Mouse (Mus musculus) adrenal gland (tissue): ENCODE results near the gene Phldb2.

ENCODE experiments used
- intact Hi-C: fragments of 180-260 bp; cut with DNase I; formaldehyde crosslinking; loops from one replicate; pipeline ENCODE4 v1.15.1; 2025

The Phldb2 gene

GRCm38 (mm10) chr16:45898459-45898858, 54.9 kb downstream of the Phldb2 start:
- intact Hi-C loops: no loop called here

DNA sequence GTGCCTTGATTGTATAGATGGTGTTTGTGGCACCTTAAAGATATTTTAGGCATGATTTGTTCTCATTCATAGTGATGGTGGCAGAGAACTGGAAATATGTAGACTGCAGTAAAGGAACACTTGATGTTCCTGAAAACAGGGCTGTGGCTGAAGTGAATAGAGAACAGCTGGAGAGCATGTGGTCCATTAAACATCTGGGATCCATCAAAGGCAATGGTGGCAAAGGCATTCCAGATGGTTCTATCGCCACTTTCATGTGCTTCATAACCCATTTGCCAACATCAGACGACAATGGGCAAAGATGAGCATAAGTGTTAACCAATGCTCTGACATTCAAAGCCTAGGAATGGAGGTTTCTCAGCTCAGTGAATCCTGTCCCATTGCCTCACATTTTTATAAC, 56.8 kb downstream of the Phldb2 start:
- intact Hi-C loops: no loop called here

DNA sequence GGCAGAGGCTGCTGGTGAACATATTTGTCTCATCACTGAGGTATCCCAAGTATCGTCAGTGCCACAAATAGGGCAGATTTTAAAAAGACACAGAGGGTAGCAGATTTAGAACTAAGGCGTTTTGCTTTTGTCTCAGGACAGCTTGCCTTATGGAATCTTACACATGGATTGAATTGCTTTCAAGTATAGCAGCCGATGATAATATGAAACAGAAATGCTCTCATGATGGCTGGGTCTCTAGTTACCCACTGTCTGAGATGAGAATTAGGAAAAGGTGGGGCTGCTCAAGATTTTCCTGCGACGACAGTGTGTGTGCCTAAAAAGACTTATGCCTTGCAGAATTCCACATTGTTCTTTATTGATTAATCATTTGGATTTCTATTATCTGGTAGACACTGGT, 58.4 kb downstream of the Phldb2 start:
- intact Hi-C loops: no loop called here

DNA sequence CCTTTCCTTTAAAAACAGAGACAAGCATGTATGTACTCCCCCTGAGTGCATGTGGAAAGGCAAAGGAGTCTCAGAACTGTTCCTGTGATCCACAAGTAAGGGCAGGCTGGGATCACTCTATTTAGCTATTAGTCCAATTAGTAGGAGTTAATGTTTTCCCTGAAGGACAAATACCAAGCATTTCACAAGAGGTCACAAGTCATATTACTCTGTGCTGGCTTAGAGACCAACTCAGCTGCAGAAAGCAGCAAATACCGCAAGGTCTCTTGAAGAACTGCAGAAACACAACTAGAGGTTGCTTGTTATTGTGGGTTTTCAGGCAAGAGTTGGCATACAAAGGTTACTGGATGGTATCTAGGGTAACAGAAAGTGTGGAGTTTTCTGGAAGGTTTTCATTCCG, 59.6 kb downstream of the Phldb2 start:
- intact Hi-C loops: no loop called here

- intact Hi-C loops: no loop called here
These were observed 60.5 kb downstream of the Phldb2 start for GRCm38 (mm10) chr16:45892928-45893327.

GRCm38 (mm10) chr16:45890471-45891200, 62.8 kb downstream of the Phldb2 start:
- intact Hi-C loops: no loop called here

GRCm38 (mm10) chr16:45889636-45890035, 63.8 kb downstream of the Phldb2 start:
- intact Hi-C loops: no loop called here

DNA sequence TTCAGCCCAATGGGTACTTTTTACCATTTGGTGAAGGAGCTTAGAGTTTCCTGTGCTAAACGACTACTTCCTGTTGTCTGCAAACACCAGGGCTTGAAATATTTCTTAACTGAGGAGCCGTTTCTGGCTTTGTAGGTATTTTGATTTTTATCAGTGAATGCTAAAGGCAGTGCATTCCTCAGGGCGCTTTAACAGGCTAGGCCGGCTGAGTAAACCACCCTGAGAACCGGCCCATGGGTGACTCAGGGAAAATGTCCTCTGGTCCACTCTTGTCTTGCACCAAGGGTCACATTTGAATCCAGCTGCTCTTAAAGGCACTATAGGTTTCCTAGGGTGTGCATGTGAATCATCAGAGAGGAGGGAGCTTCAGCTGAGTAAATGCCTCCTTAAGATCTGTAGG, 66.8 kb downstream of the Phldb2 start:
- intact Hi-C loops: no loop called here

- intact Hi-C loops: no loop called here
These were observed 69.2 kb downstream of the Phldb2 start for GRCm38 (mm10) chr16:45884194-45884593.

DNA sequence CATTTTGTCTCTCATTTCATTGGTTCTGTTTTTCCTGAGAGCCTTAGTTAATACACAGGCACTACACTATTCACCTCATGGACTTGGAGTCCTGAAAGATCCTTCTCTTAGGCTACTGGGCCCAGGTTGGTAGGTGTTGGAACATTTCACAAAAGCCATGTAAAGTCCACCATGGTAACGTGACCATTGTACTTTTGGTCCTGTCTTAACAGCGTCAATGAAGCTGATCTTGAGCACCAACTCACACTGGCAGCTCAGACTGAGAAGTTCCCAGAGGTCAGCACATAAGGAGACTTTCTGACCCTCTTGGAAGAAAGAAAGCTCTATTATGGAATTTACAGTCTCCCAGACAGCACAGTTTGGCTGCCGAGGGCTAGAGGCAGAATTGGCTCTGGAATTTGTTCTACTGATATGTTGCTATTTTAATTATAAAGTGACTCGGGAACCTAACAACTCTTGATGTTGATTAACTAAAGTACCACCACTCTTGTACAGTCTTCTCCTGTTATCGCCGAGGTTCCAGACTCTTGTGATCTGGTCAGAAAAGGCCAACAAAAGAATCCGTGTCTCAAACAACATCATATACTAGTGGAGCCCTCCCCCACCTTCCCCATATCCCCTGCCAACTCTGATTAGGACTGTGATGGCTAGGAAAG, 72.1 kb downstream of the Phldb2 start:
- intact Hi-C loops: no loop called here

DNA sequence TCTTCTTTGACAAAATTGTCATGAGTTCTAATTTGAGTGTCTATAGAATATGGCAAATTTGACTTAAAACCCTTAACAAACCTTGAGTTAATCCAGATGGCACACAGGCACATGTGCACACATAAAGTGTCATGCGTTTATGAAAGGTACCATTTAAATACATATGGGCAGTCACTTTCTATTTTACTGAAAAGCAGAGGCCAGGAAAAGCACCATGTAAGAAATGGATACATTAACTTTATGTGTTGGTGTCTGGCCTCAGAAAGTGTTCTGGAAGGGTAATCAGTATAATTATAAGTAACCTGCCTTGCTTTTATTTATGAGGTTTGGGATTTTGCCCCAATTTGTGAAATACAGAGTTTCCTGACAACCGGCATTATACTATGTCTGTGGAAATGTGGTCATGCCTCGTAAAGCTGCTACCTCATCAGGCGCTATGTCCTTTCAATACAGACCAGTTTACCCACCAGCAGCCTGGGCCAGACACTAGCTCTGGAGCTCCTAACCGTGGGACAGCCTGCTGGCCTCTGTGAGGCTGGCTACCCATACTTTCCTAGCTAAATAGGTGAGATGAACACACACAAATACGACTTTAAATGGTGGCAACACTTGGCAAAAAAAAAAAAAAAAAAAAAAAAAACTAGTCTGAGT, 73.2 kb downstream of the Phldb2 start:
- intact Hi-C loops: no loop called here

GRCm38 (mm10) chr16:45877739-45878138, 75.7 kb downstream of the Phldb2 start:
- intact Hi-C loops: no loop called here

GRCm38 (mm10) chr16:45877171-45877570, 76.2 kb downstream of the Phldb2 start:
- intact Hi-C loops: no loop called here

DNA sequence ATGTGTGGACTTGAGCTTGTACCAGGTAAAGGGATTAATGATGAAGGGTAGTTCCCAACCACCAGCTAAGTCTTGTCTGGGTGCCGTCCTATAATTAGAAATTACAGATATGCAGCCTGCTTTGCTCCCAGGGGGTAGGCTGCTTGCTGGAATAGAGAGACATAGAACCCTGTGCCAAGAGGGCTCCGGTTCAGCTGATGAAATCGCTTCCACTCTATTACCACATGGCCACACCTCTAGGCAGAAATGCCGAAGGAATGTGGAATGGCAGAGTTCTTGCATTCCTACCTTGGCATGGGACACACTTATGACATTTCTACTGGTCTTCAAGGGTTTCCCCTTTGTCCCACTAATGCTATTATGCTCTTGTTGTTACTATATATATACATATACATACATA, 80.0 kb downstream of the Phldb2 start:
- intact Hi-C loops: no loop called here

DNA sequence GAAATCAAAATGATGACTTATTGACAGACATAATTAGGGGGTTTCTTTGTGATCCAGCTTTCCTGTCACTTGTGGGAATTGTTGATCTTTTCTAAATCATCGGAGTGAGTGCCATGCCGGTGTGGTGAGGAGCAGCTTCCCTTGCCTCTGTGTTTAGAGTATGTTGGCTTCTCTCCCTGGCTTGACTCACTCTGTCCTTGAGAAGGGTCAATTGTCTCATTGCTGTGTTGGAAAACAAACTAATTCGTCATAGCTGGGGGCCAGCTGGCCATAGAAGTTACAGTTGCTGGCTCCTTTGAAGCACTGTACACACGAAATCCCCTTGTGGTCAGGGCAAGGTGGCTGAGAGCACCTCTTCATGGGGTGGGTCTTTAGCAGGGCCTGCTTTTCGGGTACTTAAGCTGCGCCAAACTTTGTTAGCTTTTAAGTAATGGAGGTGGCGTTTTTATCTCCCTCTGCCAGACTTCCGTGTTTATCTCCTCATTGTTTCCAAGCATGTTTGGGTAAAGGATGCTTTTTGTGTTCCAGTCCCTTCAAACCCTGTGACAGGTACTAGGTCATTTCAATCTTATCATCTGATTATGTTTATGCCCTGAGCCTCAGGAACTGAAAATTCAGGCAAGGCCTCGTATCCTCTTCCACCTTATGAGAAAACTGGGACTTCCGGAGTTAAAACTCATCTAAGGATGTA, 82.0 kb downstream of the Phldb2 start:
- intact Hi-C loops: no loop called here

- intact Hi-C loops: no loop called here
These were observed 82.7 kb downstream of the Phldb2 start for GRCm38 (mm10) chr16:45870651-45871050.

DNA sequence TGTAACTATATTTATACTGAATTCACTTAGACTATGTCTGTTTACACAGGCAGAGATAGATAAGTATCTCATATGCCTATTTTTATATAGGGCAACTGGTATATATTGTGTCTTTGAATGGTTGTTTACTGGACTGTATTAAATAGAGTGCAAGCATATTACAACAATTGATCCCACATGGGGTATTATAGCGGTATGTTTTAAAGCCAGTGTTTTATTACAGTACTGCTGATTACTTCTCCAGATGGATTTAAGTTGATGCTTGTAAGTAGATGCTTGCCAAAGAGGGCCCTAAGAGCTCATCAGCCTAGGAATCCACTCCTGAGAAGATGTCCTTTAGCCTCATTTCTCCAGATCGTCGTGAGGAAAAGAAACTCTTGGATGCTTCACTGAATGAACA, 84.4 kb downstream of the Phldb2 start:
- intact Hi-C loops: no loop called here

- intact Hi-C loops: no loop called here
These were observed 96.0 kb downstream of the Phldb2 start for GRCm38 (mm10) chr16:45857277-45857863.

DNA sequence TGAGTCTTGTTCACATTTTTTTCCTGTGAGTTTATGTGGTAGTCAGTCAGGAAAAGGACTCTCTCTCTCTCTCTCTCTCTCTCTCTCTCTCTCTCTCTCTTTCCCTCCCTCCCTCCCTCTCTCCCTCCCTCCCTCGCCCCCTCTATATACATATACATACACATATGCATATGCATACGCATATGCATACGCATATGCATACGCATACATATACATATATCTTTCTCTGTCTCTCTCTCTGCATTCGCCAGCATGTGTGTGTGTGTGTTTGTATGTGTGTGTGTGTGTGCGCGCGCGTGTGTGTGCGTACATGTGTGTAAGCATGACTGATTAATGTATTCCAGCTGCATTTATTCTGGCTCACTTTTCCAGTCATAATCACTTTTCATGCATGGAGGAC, 98.9 kb downstream of the Phldb2 start:
- intact Hi-C loops: no loop called here

DNA sequence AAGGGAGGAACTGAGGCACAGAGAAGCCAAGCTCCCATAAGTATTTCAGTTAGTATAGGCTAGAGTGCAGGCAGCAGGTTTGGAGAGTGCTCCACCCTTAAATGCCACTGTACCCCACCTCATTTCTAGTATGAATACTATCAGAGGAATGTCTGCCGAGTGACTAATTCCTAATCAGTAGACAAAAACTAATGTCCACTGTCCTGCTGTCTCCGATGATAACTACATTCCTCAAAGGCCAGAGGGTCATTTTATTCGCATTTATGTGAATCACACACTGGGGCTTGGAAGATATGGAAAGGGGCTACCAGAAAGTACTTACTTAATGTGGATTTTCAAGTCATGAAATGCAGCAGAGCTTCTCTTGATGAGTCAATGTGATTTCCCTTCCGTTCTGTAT, 104.4 kb downstream of the Phldb2 start:
- intact Hi-C loops: no loop called here

GRCm38 (mm10) chr16:45844875-45845274, 108.5 kb downstream of the Phldb2 start:
- intact Hi-C loops: loop anchor here (2.0 kb wide), 1 partner anchor 122 kb away; no protein-coding TSS in a partner anchor
